Mouse (Mus musculus): ENCODE data around the gene Kcnab1.

DNA sequence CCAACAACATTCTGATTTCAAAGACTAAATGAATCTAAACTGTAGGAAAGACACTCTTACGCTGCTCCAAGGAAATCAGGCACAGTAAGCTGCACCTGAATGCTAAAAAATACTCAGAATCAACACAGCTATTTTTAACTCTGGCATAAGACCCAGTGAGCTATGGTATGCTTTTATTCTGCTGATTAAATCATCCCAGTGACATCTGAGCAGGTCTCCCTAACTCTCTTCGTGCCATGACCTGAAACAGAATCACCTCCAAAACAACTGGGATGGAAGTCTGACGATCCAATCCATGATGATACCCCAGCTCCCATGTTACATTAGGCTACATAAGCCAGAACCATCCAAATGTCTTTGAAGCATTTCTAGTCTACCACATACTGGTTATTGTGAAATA lies 275.2 kb downstream of the Kcnab1 start:
- TF ChIP-seq CTCF (IDR thresholded peaks at IDR 0.05) (no peak), POLR2A (IDR thresholded peaks at IDR 0.05; ENCODE audit: insufficient read depth, low read depth, low read length) (no peak)

Data from heart, adult 2 months (tissue).